Mouse (Mus musculus) bone marrow macrophage, adult 2 months (primary cell): ENCODE results near the gene LTO1. TPM values are rescaled to one million over a fixed set of nuclear protein-coding genes. Genes with fewer than 3 reads are reported as not detected.
A peak's percentile ranks its signal among the peaks of the same experiment; 100 is the strongest.

Source experiments
- H3K27ac ChIP-seq: 2 replicates; pipeline ENCODE4 v1.5.1; 2012; ENCODE audit warnings: low read depth, low read length; ENCODE audit not compliant: insufficient read depth
- H3K4me1 ChIP-seq: 2 replicates; pipeline ENCODE4 v1.6.1; 2012; ENCODE audit warnings: low read length; ENCODE audit not compliant: control insufficient read depth, insufficient read depth
- H3K4me3 ChIP-seq: 2 replicates; pipeline ENCODE4 v1.5.1; 2012; ENCODE audit warnings: mild to moderate bottlenecking, low read length, moderate library complexity; ENCODE audit not compliant: insufficient read depth
- CTCF ChIP-seq: IDR thresholded peaks from 2 replicates; pipeline ENCODE4 v1.5.1; 2012; ENCODE audit warnings: low read depth, mild to moderate bottlenecking, low read length, moderate library complexity
- POLR2A ChIP-seq: IDR thresholded peaks from 2 replicates; pipeline ENCODE4 v1.6.1; 2012; ENCODE audit warnings: mild to moderate bottlenecking, low read depth, low read length, borderline replicate concordance
- polyA plus RNA-seq: library from polyadenylated mRNA; stranded (reverse); fragments of >200 nt; gene quantifications from 2 replicates; pipeline ENCODE4 v1.2.4, GENCODE M21; 2012; ENCODE audit not compliant: missing spikeins, insufficient read depth, insufficient read length

Gene LTO1
- polyA plus RNA-seq, 1 experiment = 30.3 TPM

DNA sequence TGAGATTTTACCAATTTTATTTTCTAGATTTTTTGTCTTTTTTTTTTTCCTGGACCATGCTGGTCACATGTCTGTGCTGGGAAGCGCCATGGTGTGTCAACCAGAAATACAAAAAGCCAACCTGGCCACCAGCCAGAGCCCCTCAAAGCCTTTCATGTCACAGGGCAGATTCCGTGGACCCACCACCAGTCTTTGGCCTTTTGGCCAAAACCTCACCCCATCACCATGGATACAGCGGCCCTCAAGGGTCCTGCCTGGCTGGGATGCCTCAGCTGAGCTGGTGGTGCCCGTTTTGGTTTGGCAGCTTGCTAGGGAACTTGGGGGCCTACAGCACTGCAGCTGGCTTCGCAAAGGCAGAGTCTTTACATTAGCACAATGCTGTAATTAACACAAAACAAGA is 15.0 kb downstream of the LTO1 start:
- H3K4me3 ChIP-seq = no peak overlapping the region
- H3K27ac ChIP-seq = no peak overlapping the region
- H3K4me1 ChIP-seq = peaks cover 22% of the 10 kb centered on the region
- TF ChIP-seq CTCF (no peak), POLR2A (no peak)

DNA sequence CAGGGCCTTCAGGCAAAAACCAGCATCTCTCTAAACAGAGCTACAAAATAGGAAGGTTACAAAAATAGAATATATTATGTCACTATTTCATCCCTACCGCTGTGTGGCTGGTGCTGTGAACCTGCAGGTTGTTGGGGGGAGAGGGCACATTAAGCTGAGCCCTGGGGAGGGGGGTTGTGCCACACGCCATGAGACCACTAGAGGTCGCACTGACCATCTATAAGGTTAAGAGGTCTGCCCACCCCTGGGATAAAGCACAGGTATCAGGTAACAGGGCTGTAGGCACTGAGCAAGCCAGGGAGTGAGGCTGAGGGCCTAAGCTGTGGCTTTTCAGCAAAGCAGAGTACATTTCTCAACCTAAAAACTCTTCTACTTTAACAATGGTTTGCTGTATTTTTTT is 16.9 kb downstream of the LTO1 start:
- TF ChIP-seq POLR2A = no peak
- peak; percentile 92 for TF ChIP-seq CTCF
- Histone ChIP-seq H3K27ac (peak overlapping the region; percentile 70; the same call in 1 of the 2 replicates), H3K4me1 (peaks cover 31% of the 10 kb centered on the region), H3K4me3 (no peak overlapping the region)

DNA sequence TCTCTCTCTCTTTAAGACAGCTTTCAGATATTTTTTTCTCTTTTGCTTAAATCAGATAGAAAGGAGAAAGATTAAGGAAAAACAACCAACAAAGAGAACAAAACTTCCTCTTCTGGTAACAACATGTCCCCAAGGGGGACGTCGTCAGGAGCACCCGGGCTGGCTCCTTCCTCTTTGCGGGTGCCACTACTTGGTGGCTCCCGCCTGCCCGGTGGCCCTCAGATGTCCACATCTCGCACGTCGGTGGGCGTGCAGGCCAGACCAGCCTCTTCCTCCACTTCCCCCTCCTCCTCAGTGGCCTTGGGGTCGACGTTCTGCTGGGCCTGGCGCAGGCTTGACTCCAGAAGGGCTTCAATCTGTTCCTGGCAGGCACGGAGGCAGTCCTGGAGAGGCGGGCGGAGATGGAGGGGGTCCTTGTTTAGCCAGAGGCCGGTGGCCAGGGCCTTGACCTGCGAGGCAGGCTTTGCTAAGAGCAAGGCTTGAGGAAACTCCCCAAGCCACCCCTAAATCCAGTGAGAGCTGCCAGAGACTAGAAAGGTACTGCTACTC is 17.6 kb downstream of the LTO1 start:
- Histone ChIP-seq H3K4me3 (no peak overlapping the region), H3K27ac (peak overlapping the region; percentile 70), H3K4me1 (peaks cover 31% of the 10 kb centered on the region)
- TF ChIP-seq CTCF (no peak), POLR2A (no peak)

DNA sequence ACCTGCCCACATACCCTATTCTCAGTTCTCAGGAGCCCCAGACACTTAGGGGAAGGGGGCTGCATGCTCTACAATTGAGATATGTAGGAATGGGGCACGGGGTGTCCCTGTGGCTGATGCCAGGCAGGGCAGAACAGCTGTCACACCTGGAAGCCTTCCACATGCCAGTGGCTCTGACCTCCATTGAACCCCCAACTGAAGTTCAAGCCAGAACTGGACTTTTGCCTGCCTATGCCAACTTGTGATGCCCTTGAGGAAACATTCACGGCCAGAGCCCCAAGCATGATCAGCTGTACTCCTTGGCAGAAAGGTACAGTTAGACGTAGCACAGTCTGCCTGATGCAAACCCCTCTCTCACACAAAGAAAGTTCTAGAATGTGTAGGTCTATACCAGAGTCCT is 18.4 kb downstream of the LTO1 start:
- Histone ChIP-seq H3K27ac (no peak overlapping the region), H3K4me3 (no peak overlapping the region), H3K4me1 (peaks cover 31% of the 10 kb centered on the region)
- TF ChIP-seq POLR2A = no peak
- no peak for TF ChIP-seq CTCF

DNA sequence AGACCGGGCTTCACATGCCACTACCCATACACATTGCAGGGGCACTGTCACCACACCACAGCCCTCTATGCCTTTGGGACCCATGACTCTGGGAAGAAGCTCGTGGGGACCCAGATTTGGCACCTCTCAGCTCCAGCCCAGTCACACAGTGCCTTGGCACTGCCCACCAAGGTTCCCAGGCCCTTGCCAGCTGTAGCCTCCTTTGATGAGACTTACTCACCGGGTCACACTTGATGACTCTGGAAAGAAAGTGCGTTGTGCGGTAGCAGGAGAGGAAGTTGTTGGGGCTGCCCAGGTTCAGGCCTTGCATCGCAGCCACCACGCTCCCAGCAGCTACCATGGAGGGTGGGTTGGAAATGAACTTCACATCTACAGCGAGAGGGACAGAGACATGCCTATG is 18.9 kb downstream of the LTO1 start:
- Histone ChIP-seq H3K4me3 (no peak overlapping the region), H3K27ac (no peak overlapping the region), H3K4me1 (peaks cover 31% of the 10 kb centered on the region)
- no peak for TF ChIP-seq CTCF
- no peak for TF ChIP-seq POLR2A

DNA sequence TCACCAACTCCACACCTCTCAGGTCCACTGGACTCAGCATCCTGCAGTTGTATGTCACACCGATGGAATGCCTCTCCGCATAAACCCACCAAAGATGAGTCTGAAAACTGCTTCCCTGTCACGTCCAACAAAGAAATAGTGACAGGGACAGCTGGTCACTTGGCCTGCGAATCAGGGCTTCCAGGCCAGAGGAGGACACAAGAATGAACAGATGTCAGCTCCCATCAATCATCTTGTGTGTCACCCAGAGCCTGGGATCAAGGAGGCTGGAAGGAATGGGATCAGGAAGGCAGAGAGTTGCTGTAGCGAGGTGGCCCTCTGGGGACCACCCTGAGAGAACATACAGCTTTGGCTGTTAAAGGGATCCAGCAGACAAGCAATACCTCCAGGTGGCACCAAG is 20.0 kb downstream of the LTO1 start:
- H3K27ac ChIP-seq = no peak overlapping the region
- H3K4me1 ChIP-seq = peaks cover 31% of the 10 kb centered on the region
- TF ChIP-seq CTCF (no peak), POLR2A (no peak)
- no peak overlapping the region for H3K4me3 ChIP-seq

DNA sequence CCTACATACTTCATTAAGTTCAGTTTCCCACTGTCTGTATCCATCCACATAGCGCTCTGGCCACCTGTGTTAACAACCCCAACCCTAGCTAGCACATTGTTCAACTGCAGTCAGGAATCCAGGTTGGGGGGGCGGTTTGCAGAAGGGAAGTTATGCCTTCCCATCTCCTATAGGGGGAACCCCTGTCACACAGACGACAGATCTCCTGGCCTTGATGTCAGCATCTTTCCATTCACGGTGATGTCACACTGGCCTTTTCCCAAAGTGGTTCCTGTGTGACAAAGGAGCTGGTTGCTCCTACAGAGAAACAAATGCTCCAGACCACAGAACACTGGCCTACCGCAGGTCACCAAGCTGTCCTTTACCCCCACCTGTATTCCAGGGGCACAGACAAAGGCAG is 20.7 kb downstream of the LTO1 start:
- TF ChIP-seq CTCF (peak; percentile 33; the same call in 1 of the 2 replicates), POLR2A (no peak)

DNA sequence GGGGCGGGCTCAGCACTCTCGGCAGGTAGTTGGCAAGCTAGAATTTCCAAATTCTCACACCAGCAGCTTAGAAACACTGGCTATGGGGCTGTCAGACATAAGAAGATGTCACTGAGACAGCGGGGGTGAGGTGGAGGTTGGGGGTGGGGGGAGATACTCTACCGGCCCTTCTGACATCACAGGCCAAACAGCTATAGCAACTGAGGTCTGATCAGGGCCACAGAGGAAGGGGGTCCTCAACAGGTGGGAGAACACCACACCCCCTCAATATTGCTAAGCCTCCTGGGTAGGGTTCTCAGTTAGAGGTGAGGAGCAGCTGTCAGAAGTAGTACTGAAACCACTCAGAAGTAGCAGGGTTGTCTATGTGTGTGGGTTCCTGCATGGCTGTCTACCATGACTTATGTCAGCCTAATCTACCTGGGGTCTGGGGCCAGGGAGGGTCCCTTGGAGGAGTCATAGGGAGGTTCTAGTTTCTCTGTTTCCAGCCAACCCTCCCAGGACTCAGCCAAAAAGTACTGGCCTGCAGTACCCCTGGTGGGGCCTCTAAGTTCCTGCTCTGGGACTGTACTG is 21.5 kb downstream of the LTO1 start:
- TF ChIP-seq POLR2A = no peak
- TF ChIP-seq CTCF = no peak
- no peak overlapping the region for H3K4me3 ChIP-seq
- no peak overlapping the region for H3K27ac ChIP-seq
- peaks cover 29% of the 10 kb centered on the region for H3K4me1 ChIP-seq

More for the DNA sequence above, 20.7 kb downstream of the LTO1 start:
- Histone ChIP-seq H3K27ac (no peak overlapping the region), H3K4me1 (peaks cover 31% of the 10 kb centered on the region), H3K4me3 (no peak overlapping the region)

DNA sequence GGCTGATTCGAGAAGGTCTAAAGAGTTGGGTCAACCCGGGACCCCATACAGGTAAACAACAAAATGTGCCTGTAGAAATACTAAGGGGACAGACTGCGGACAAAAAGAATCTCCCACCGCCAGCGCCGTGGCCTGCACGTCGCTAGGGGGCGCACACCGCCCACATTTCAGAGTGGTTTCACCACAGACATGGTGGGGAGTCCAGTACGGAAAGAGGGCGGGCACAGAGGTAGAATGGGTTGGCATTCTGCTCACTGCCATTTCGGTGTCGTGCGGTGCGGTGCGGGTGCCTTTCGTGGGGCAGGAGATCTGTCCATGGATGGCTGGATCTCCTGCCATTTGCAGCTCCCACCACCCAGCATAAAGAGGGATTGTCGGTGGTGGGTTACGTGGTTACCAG is 22.6 kb downstream of the LTO1 start:
- peaks cover 22% of the 10 kb centered on the region for H3K4me1 ChIP-seq
- TF ChIP-seq POLR2A (no peak), CTCF (peak; percentile 91)
- peak overlapping the region; percentile 83 for H3K4me3 ChIP-seq
- H3K27ac ChIP-seq = peak overlapping the region; percentile 82

DNA sequence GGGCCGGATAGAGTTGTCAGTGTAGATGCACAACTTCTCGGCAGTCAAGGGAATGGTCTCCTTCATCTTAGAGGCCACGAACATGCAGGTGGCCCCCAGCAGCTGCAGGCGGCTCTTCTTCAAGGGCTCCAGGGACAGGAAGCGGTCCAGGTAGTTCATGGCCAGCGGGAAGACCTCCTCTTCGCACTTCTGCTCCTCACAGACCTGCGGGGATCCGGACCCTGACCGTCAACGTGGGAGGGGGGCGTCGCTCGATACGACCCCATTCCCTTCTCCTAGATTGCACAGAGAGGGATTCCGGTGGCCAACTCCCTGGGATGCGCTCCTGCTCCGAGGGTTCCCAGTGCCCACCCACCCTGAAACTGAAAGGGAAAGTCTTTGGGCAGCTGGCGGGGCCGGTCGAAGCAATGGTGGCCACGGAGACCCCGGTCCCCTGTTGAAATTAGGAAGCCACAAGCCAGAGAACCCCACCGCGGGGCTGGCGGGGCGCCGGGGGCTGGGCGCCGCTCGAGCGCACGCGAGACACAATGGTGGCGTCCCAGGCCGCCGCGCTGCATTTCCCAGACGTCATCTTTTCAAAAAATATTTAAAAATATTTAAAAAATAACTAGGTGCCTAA is 23.1 kb downstream of the LTO1 start:
- TF ChIP-seq CTCF (no peak), POLR2A (no peak)
- Histone ChIP-seq H3K4me3 (peak overlapping the region; percentile 83), H3K4me1 (peaks cover 17% of the 10 kb centered on the region), H3K27ac (peak overlapping the region; percentile 82)
